Mouse (Mus musculus) embryonic facial prominence, embryonic 15.5 days (tissue): ENCODE results near the gene Trpv3. TPM values are rescaled to one million over a fixed set of nuclear protein-coding genes. Genes with fewer than 3 reads are reported as not detected.

Experiments
- ATAC-seq: fragments of 200-750 bp; cut with Nextera tagmentation; 2 replicates; pipeline ENCODE4 v1.8.0; 2017; ENCODE audit warnings: low read depth, moderate TSS enrichment; ENCODE audit not compliant: insufficient number of reproducible peaks, low FRiP score, low TSS enrichment
- H3K27ac ChIP-seq: fragments of 300-500 bp; sonication (generic); replicated peaks from 2 replicates; pipeline ENCODE4 v1.5.1; 2015; ENCODE audit warnings: mild to moderate bottlenecking, inconsistent platforms
- H3K27me3 ChIP-seq: fragments of 300-500 bp; sonication (generic); 2 replicates; pipeline ENCODE4 v1.6.1; 2015; ENCODE audit warnings: inconsistent platforms
- H3K36me3 ChIP-seq: fragments of 300-500 bp; sonication (generic); 2 replicates; pipeline ENCODE4 v1.6.1; 2015; ENCODE audit warnings: mild to moderate bottlenecking, inconsistent platforms
- H3K4me1 ChIP-seq: fragments of 300-500 bp; sonication (generic); 2 replicates; pipeline ENCODE4 v1.6.1; 2015; ENCODE audit warnings: inconsistent platforms
- H3K4me2 ChIP-seq: fragments of 300-500 bp; sonication (generic); replicated peaks from 2 replicates; pipeline ENCODE4 v1.6.1; 2015; ENCODE audit warnings: mild to moderate bottlenecking, inconsistent platforms
- H3K4me3 ChIP-seq: fragments of 300-500 bp; sonication (generic); replicated peaks from 2 replicates; pipeline ENCODE4 v1.5.1; 2015; ENCODE audit warnings: mild to moderate bottlenecking, inconsistent platforms
- H3K9ac ChIP-seq: fragments of 300-500 bp; sonication (generic); 2 replicates; pipeline ENCODE4 v1.6.1; 2015; ENCODE audit warnings: inconsistent platforms
- H3K9me3 ChIP-seq: fragments of 300-500 bp; sonication (generic); replicated peaks from 2 replicates; pipeline ENCODE4 v1.6.1; 2016; ENCODE audit warnings: inconsistent platforms
- WGBS: fragments of 180-500 bp; shearing (Covaris S2); methylation state at CpG from one replicate; pipeline ENCODE4 v1.1.7; 2015; 5-methylcytosine and 5-hydroxymethylcytosine counted together
- polyA plus RNA-seq: library from polyadenylated mRNA; unstranded; fragments of >200 nt; fragmentation: Nextera tagmentation; extraction: Ambion mirVana; gene quantifications from 2 replicates; pipeline ENCODE4 v1.2.1, GENCODE M21; 2015

Gene Trpv3
- polyA plus RNA-seq = 0.84 and 0.87 TPM in 2 replicates

DNA sequence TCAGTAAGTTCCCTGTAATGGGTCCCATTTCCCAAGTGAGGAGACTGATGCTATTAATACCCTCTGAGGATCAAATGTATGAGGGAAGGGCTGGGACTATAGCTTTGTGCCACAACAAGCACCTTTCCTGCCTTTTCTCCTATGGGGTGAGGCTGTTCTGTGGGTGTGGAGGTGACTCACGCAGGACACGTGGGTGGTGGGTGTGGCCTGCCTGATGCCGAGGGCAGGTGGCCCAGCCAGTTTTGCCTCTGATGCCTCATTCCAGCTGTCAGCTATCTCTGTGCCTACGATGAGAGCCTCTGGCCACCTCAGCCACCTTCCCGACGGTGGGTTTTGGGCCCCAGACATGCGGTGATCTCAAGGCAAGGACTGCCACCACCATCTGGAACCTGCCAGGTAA, at the start of gene Trpv3:
Trpv3 (plus strand) TSS at position 122 of the 400 bp plus-strand sequence.
- WGBS = 65% methylated on average over 7 of the region's 7 CpGs
- Histone ChIP-seq H3K9ac (no peak within 1 kb of the TSS), H3K4me3 (peak within 1 kb of the TSS; percentile 12)

GRCm38 (mm10) chr11:73219671-73220070, 47.5 kb upstream of the Trpv3 start:
- Histone ChIP-seq H3K27ac (no peak overlapping the region), H3K4me2 (no peak overlapping the region), H3K9ac (no peak overlapping the region), H3K36me3 (no peaks in the 10 kb centered on the region), H3K4me3 (no peak overlapping the region), H3K4me1 (no peaks in the 10 kb centered on the region), H3K9me3 (no peaks in the 10 kb centered on the region), H3K27me3 (no peaks in the 10 kb centered on the region)
- no peak for ATAC-seq
- WGBS = 57% methylated on average over 2 of the region's 2 CpGs

More for the DNA sequence above, at the start of gene Trpv3:
- Histone ChIP-seq H3K4me2 (peak within 1 kb of the TSS; percentile 25; the same call in 1 of the 2 replicates), H3K27me3 (no peaks in the 10 kb centered on the region), H3K36me3 (no peaks in the 10 kb centered on the region), H3K4me1 (no peaks in the 10 kb centered on the region), H3K27ac (peak within 1 kb of the TSS; percentile 55), H3K9me3 (no peaks in the 10 kb centered on the region)
- ATAC-seq = no peak

- Histone ChIP-seq H3K27me3 (no peaks in the 10 kb centered on the region), H3K4me2 (no peak overlapping the region), H3K36me3 (no peaks in the 10 kb centered on the region), H3K27ac (no peak overlapping the region), H3K4me1 (no peaks in the 10 kb centered on the region), H3K9ac (no peak overlapping the region), H3K9me3 (no peaks in the 10 kb centered on the region), H3K4me3 (no peak overlapping the region)
- no peak for ATAC-seq
- WGBS = 76% methylated on average over 1 of the region's 1 CpGs
Observed at GRCm38 (mm10) chr11:73220651-73221050, 46.5 kb upstream of the Trpv3 start.

GRCm38 (mm10) chr11:73222846-73223245, 44.3 kb upstream of the Trpv3 start:
- Histone ChIP-seq H3K4me2 (no peak overlapping the region), H3K9me3 (no peaks in the 10 kb centered on the region), H3K36me3 (no peaks in the 10 kb centered on the region), H3K4me1 (no peaks in the 10 kb centered on the region), H3K27ac (no peak overlapping the region), H3K4me3 (no peak overlapping the region), H3K27me3 (no peaks in the 10 kb centered on the region), H3K9ac (no peak overlapping the region)
- no peak for ATAC-seq
- 31% methylated on average over 5 of the region's 5 CpGs for WGBS

DNA sequence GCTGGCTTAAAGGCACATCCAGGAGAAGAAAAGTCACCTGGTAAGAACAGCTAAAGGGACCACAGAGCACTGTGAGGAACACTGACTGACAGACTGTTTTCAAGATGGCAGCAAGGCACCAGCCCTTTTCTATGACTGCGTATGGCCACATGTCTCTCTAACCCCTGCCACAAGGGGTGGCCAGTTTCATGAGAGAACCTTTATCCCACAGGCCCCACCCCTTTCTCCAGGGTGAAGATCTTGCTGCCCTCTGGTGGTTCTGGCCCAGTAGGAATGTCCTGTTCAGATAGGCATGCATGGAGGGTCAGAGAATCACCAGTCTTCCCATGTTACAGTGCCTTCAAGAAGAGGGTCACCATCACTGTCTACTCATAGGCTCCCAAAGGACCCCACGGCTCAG, 43.2 kb upstream of the Trpv3 start:
- Histone ChIP-seq H3K9me3 (no peaks in the 10 kb centered on the region), H3K27me3 (no peaks in the 10 kb centered on the region), H3K36me3 (no peaks in the 10 kb centered on the region), H3K27ac (no peak overlapping the region), H3K4me1 (no peaks in the 10 kb centered on the region), H3K9ac (no peak overlapping the region), H3K4me3 (no peak overlapping the region), H3K4me2 (no peak overlapping the region)
- ATAC-seq = no peak
- WGBS = 80% methylated on average over 2 of the region's 2 CpGs

DNA sequence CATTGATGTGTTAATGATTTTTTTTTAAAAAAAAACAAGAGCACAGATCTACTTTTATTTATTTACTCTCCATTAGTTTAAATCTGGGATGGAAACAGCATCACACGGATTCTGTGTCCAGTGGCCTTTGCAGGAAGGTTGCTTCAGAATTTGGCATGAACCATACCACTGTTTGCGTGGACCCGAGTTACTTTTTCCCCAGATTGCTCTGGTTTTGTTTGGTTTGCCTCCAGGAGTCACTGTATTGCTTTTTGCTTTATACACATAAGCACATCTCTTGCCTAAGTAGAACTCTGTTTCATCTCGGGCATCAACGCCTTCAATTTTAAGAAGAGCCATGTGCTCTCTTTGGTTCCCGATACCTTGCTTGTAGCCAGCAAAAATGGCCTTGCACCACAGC, 41.3 kb upstream of the Trpv3 start:
- no peaks in the 10 kb centered on the region for H3K9me3 ChIP-seq
- WGBS = 83% methylated on average over 6 of the region's 6 CpGs
- no peaks in the 10 kb centered on the region for H3K4me1 ChIP-seq
- no peaks in the 10 kb centered on the region for H3K36me3 ChIP-seq
- no peaks in the 10 kb centered on the region for H3K27me3 ChIP-seq
- H3K27ac ChIP-seq = no peak overlapping the region
- no peak overlapping the region for H3K4me3 ChIP-seq
- no peak for ATAC-seq
- no peak overlapping the region for H3K9ac ChIP-seq
- H3K4me2 ChIP-seq = no peak overlapping the region

GRCm38 (mm10) chr11:73228881-73229280, 38.3 kb upstream of the Trpv3 start:
- Histone ChIP-seq H3K4me3 (no peak overlapping the region), H3K27ac (no peak overlapping the region), H3K27me3 (no peaks in the 10 kb centered on the region), H3K9me3 (no peaks in the 10 kb centered on the region), H3K36me3 (no peaks in the 10 kb centered on the region), H3K4me1 (no peaks in the 10 kb centered on the region), H3K9ac (no peak overlapping the region), H3K4me2 (no peak overlapping the region)
- WGBS = 74% methylated on average over 5 of the region's 5 CpGs
- ATAC-seq = no peak

- ATAC-seq = no peak
- Histone ChIP-seq H3K9me3 (no peaks in the 10 kb centered on the region), H3K9ac (no peak overlapping the region), H3K27me3 (no peaks in the 10 kb centered on the region), H3K4me3 (no peak overlapping the region), H3K27ac (no peak overlapping the region), H3K4me1 (no peaks in the 10 kb centered on the region), H3K36me3 (no peaks in the 10 kb centered on the region), H3K4me2 (no peak overlapping the region)
- WGBS = 72% methylated on average over 5 of the region's 5 CpGs
Observed at GRCm38 (mm10) chr11:73230081-73230480, 37.1 kb upstream of the Trpv3 start.

DNA sequence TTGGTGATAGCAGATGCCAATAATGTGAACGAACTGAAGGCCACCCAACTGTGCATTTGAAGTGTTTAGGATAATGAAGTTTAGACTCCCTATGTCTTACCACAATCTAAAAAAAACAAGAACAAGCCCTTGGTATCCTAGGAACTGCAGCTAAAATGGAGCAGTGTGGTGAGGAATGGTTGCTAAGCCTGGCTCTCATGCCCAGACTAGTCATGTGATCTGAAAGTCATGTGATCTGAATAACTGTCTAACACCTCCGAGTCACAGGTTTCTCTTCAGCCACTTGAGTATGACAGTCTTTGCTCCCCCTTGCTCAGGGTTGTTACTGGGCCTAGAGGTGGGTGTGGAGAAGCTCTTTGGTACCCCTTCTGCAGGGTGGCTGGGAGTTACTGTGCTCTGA, 34.7 kb upstream of the Trpv3 start:
- WGBS = 42% methylated on average over 2 of the region's 2 CpGs
- H3K36me3 ChIP-seq = no peaks in the 10 kb centered on the region

GRCm38 (mm10) chr11:73233992-73234391, 33.2 kb upstream of the Trpv3 start, which contains the start of gene Trpv1:
Gene Trpv1 (plus strand): TSS chr11:73234292.
- Histone ChIP-seq H3K36me3 (no peaks in the 10 kb centered on the region), H3K9me3 (no peaks in the 10 kb centered on the region), H3K9ac (no peak within 1 kb of the TSS), H3K27ac (no peak within 1 kb of the TSS), H3K4me3 (no peak within 1 kb of the TSS), H3K4me1 (peaks cover 14% of the 10 kb centered on the region), H3K27me3 (no peaks in the 10 kb centered on the region), H3K4me2 (no peak within 1 kb of the TSS)
- WGBS = 73% methylated on average over 5 of the region's 5 CpGs
- ATAC-seq = no peak

More for the DNA sequence above, 34.7 kb upstream of the Trpv3 start:
- Histone ChIP-seq H3K4me3 (no peak overlapping the region), H3K27ac (no peak overlapping the region), H3K9me3 (no peaks in the 10 kb centered on the region), H3K4me1 (peaks cover 14% of the 10 kb centered on the region), H3K9ac (no peak overlapping the region), H3K4me2 (no peak overlapping the region), H3K27me3 (no peaks in the 10 kb centered on the region)
- ATAC-seq = no peak

- WGBS = 22% methylated on average over 5 of the region's 5 CpGs
- Histone ChIP-seq H3K4me3 (no peak overlapping the region), H3K9me3 (no peaks in the 10 kb centered on the region), H3K9ac (no peak overlapping the region), H3K27ac (peak overlapping the region; percentile 74), H3K27me3 (no peaks in the 10 kb centered on the region), H3K36me3 (no peaks in the 10 kb centered on the region), H3K4me1 (peaks cover 14% of the 10 kb centered on the region), H3K4me2 (no peak overlapping the region)
- ATAC-seq = peak; percentile 18; the same call in 1 of the 2 replicates
Observed at GRCm38 (mm10) chr11:73235990-73236701, 31.0 kb upstream of the Trpv3 start.

DNA sequence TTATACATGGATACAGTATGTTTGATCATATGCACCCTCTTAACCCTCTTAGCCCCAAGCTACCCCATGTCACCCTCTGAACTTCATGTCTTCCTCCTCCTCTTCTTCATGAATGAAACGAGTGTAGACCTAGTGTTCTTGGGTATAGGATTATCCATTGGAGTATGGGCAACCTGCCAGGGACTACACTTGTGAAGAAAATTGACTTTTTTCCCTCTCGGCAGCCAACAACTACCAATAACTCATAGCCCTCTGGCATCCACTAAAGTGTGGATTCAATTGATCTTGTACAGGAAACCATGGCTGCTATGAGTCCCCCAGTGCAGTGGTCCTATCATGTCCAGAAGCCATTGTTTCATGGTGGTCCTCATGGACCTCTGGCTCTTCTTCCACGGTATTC, 30.5 kb upstream of the Trpv3 start:
- H3K4me1 ChIP-seq = peaks cover 14% of the 10 kb centered on the region
- H3K36me3 ChIP-seq = no peaks in the 10 kb centered on the region
- WGBS = 46% methylated on average over 3 of the region's 3 CpGs
- H3K9me3 ChIP-seq = no peaks in the 10 kb centered on the region
- H3K4me2 ChIP-seq = no peak overlapping the region
- no peaks in the 10 kb centered on the region for H3K27me3 ChIP-seq
- no peak overlapping the region for H3K4me3 ChIP-seq
- H3K27ac ChIP-seq = no peak overlapping the region; the same call in 1 of the 2 replicates
- H3K9ac ChIP-seq = no peak overlapping the region
- no peak for ATAC-seq
